11 mouse cellular contexts compared by ENCODE assay signal in genomic region chr7:99544272-99544671, GRCm38 (mm10). TPM values are rescaled to one million over a fixed set of nuclear protein-coding genes. Genes with fewer than 3 reads are reported as not detected.
DNase-seq lines count a peak whose midpoint lies in the region; ATAC-seq and TF ChIP-seq lines count a peak whose summit lies in the region.
"Had no signal": no experiment of that assay in that cellular context is flagged by ENCODE, and none has a peak within 500 bp of the region (broad histone marks: within the 10 kb centered on the region; RNA-seq: fewer than 3 reads in every experiment).

No protein-coding gene starts in this region.

- peaks cover 66% of the 10 kb centered on the region for H3K4me1 ChIP-seq in embryonic facial prominence, embryonic 13.5 days
- peaks cover 68% of the 10 kb centered on the region for H3K4me1 ChIP-seq in embryonic facial prominence, embryonic 10.5 days
- peaks cover 57% of the 10 kb centered on the region for H3K4me1 ChIP-seq in limb, embryonic 15.5 days

- TF ChIP-seq CTCF in left cerebral cortex, adult 2 months (IDR thresholded peaks at IDR 0.05): no peak
- no peak for TF ChIP-seq CTCF in brain, embryonic 14.5 days (IDR thresholded peaks at IDR 0.05; ENCODE audit: borderline replicate concordance, extremely low read depth, insufficient read depth, insufficient read length)

- H3K4me2 ChIP-seq in embryonic facial prominence, embryonic 13.5 days: no peak overlapping the region
- no peak overlapping the region for H3K4me2 ChIP-seq in limb, embryonic 15.5 days

- no peaks in the 10 kb centered on the region for H3K9me3 ChIP-seq in embryonic facial prominence, embryonic 13.5 days
- H3K9me3 ChIP-seq in embryonic facial prominence, embryonic 10.5 days: no peaks in the 10 kb centered on the region
- H3K9me3 ChIP-seq in limb, embryonic 15.5 days: no peaks in the 10 kb centered on the region

- H3K4me3 ChIP-seq in embryonic facial prominence, embryonic 13.5 days: no peak overlapping the region
- no peak overlapping the region for H3K4me3 ChIP-seq in embryonic facial prominence, embryonic 10.5 days
- no peak overlapping the region for H3K4me3 ChIP-seq in left cerebral cortex, adult 2 months
- H3K4me3 ChIP-seq in limb, embryonic 15.5 days: no peak overlapping the region

- intact Hi-C loops in left cerebral cortex, adult 2 months (cut with DNase I): no loop called here
- intact Hi-C loops in heart, postnatal 10 days (cut with DNase I): no loop called here

- H3K9ac ChIP-seq in embryonic facial prominence, embryonic 13.5 days: 0 out of 2 replicates have a peak overlapping the region, but pooled peaks have one; percentile 49
- H3K9ac ChIP-seq in limb, embryonic 15.5 days: no peak overlapping the region

- no peak for ATAC-seq in embryonic facial prominence, embryonic 13.5 days (ENCODE audit: insufficient number of reproducible peaks, insufficient read depth, low FRiP score, low TSS enrichment, low read depth)
- ATAC-seq in limb, embryonic 15.5 days (ENCODE audit: insufficient number of reproducible peaks, low FRiP score, low TSS enrichment, low read depth): 0 out of 2 replicates have a peak, but pooled peaks have one; percentile 21

- WGBS in embryonic facial prominence, embryonic 13.5 days: 48% methylated on average over 6 of the region's 6 CpGs
- 58% methylated on average over 6 of the region's 6 CpGs for WGBS in embryonic facial prominence, embryonic 10.5 days
- 53% methylated on average over 6 of the region's 6 CpGs for WGBS in limb, embryonic 15.5 days

- H3K27me3 ChIP-seq in embryonic facial prominence, embryonic 13.5 days: no peaks in the 10 kb centered on the region
- no peaks in the 10 kb centered on the region for H3K27me3 ChIP-seq in embryonic facial prominence, embryonic 10.5 days (replicated peaks; ENCODE audit: low read depth, poor library complexity, severe bottlenecking)
- no peaks in the 10 kb centered on the region for H3K27me3 ChIP-seq in limb, embryonic 15.5 days

- DNase-seq in embryonic facial prominence, embryonic 10.5 days (ENCODE audit: low spot score): no peak
- DNase-seq in left cerebral cortex, adult 2 months (ENCODE audit: extremely low spot score in 1 of 2, low spot score in 2 of 2): peak in 1 of 2 experiments; percentile 52
- no peak for DNase-seq in left cerebral cortex, adult 11 months (ENCODE audit: low spot score)
- DNase-seq in brain, embryonic 14.5 days (ENCODE audit: low read depth): peak; percentile 63
- no peak for DNase-seq in spleen, postnatal 10 days (ENCODE audit: low spot score in 2 of 2)
- no peak for DNase-seq in heart, postnatal 10 days
- DNase-seq: B cell, adult 2 months; heart, adult 11 months; kidney, adult 9 months had no signal

- H3K27ac ChIP-seq in embryonic facial prominence, embryonic 13.5 days: peak overlapping the region; percentile 22; the same call in 1 of the 2 replicates
- no peak overlapping the region for H3K27ac ChIP-seq in embryonic facial prominence, embryonic 10.5 days (replicated peaks)
- H3K27ac ChIP-seq in left cerebral cortex, adult 2 months: peak overlapping the region; percentile 73; the same call in 1 of the 2 replicates
- peak overlapping the region; percentile 86 for H3K27ac ChIP-seq in limb, embryonic 15.5 days

- TF ChIP-seq POLR2A in brain, embryonic 14.5 days (IDR thresholded peaks at IDR 0.05; ENCODE audit: borderline replicate concordance, extremely low read depth, insufficient read depth, insufficient read length, poor library complexity, severe bottlenecking): no peak

- no peaks in the 10 kb centered on the region for H3K36me3 ChIP-seq in embryonic facial prominence, embryonic 13.5 days
- peaks cover 12% of the 10 kb centered on the region; the same call in 1 of the 2 replicates for H3K36me3 ChIP-seq in embryonic facial prominence, embryonic 10.5 days (replicated peaks)
- 0 out of 2 replicates have a peak, but pooled peaks cover 3% of the 10 kb centered on the region for H3K36me3 ChIP-seq in limb, embryonic 15.5 days

RNA-seq across cellular contexts. Expression of gene Arrb1, which starts 9.0 kb away (rescaled TPM):
- polyA plus RNA-seq in embryonic facial prominence, embryonic 13.5 days (2015; fragmentation: Nextera tagmentation; extraction: Ambion mirVana): 6.3 and 9.7 TPM in 2 replicates
- polyA plus RNA-seq in embryonic facial prominence, embryonic 10.5 days (2016; fragmentation: Nextera tagmentation; extraction: Ambion mirVana): 12.6 and 13.7 TPM in 2 replicates
- 100 to 1,000 TPM; 193 to 197 TPM for total RNA-seq in left cerebral cortex, adult 2 months (2021)
- 45.5 and 63.2 TPM in 2 replicates for polyA plus RNA-seq in brain, embryonic 14.5 days (2012; rRNA removed)
- 5.8 and 7.4 TPM in 2 replicates for polyA plus RNA-seq in limb, embryonic 15.5 days (2015; fragmentation: Nextera tagmentation; extraction: Ambion mirVana)
- total RNA-seq in heart, postnatal 10 days (2021): 10 to 100 TPM; 25.0 to 33.3 TPM
